Mouse (Mus musculus) cerebellum, adult 2 months (tissue): ENCODE results near the gene Gm15127.
"Not testable (repeated sequence)": the region's sequence is repeated elsewhere in the genome, so short reads cannot be mapped to it uniquely, and the experiment has no call there.

ENCODE experiments used
- CTCF ChIP-seq: fragments of 200-500 bp; IDR thresholded peaks from 2 replicates; pipeline ENCODE4 v1.5.1; 2011; ENCODE audit warnings: low read depth, mild to moderate bottlenecking, control low read depth, low read length, moderate library complexity, borderline replicate concordance; ENCODE audit not compliant: insufficient read depth
- POLR2A ChIP-seq: fragments of 200-500 bp; IDR thresholded peaks from 2 replicates; pipeline ENCODE4 v1.6.1; 2011; ENCODE audit warnings: low read length, control low read depth, borderline replicate concordance; ENCODE audit not compliant: insufficient read depth

- TF ChIP-seq CTCF, POLR2A: not testable (repeated sequence)
These were observed 12.9 kb downstream of the Gm15127 start for GRCm38 (mm10) chrX:148676290-148676689.
